Mouse (Mus musculus): ENCODE measurements around the gene Tbx21. TPM values are rescaled to one million over a fixed set of nuclear protein-coding genes. Genes with fewer than 3 reads are reported as not detected.

Gene Tbx21
- polyA plus RNA-seq, 1 experiment from 2014 or later = 0.25 TPM

- H3K36me3 ChIP-seq = no peaks in the 10 kb centered on the region
- WGBS = 22% methylated on average over 9 of the region's 9 CpGs
- H3K4me3 ChIP-seq = no peak overlapping the region
- no peak overlapping the region for H3K27ac ChIP-seq (replicated peaks)
- H3K9me3 ChIP-seq (replicated peaks) = no peaks in the 10 kb centered on the region
- peaks cover 6% of the 10 kb centered on the region for H3K4me1 ChIP-seq
- H3K27me3 ChIP-seq (ENCODE audit: low read depth, poor library complexity, severe bottlenecking) = peaks cover 40% of the 10 kb centered on the region
- peak; percentile 57 for DNase-seq (ENCODE audit: low spot score)
Observed at GRCm38 (mm10) chr11:97101722-97102121, 13.4 kb downstream of the Tbx21 start.

GRCm38 (mm10) chr11:97098791-97099190 is 16.3 kb downstream of the Tbx21 start:
- peaks cover 48% of the 10 kb centered on the region for H3K27me3 ChIP-seq (ENCODE audit: low read depth, poor library complexity, severe bottlenecking)
- no peak overlapping the region for H3K27ac ChIP-seq (replicated peaks)
- DNase-seq (ENCODE audit: low spot score) = no peak
- H3K36me3 ChIP-seq = no peaks in the 10 kb centered on the region
- H3K4me3 ChIP-seq = peak overlapping the region; percentile 21; the same call in 1 of the 2 replicates
- 31% methylated on average over 18 of the region's 18 CpGs for WGBS
- H3K9me3 ChIP-seq (replicated peaks) = no peaks in the 10 kb centered on the region
- peaks cover 6% of the 10 kb centered on the region for H3K4me1 ChIP-seq

GRCm38 (mm10) chr11:97094600-97094999 is 20.5 kb downstream of the Tbx21 start:
- Histone ChIP-seq H3K27ac (replicated peaks) (no peak overlapping the region), H3K36me3 (no peaks in the 10 kb centered on the region), H3K27me3 (ENCODE audit: low read depth, poor library complexity, severe bottlenecking) (peaks cover 32% of the 10 kb centered on the region), H3K4me1 (peaks cover 6% of the 10 kb centered on the region), H3K9me3 (replicated peaks) (no peaks in the 10 kb centered on the region), H3K4me3 (no peak overlapping the region)
- no peak for DNase-seq (ENCODE audit: low spot score)
- WGBS = 66% methylated on average over 2 of the region's 2 CpGs

DNA sequence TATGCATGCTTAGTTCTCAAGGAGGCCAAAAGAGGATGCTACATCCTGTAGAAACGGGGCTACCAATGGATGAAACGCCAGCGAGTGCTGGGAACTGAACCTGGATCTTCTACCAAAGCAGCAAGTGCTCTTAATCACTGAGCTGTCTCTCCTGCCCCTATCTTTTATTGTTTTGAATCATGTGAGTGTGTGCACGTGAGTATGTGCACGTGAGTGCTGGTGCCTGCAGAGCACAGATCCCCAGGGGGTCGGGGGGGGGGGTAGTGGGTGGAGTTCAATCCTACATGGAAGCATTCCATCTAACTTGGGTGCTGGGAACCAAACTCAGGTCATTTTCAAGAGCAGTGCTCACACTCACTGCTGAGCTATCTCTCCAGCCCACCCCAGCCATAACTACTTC is 28.8 kb downstream of the Tbx21 start:
- WGBS = 71% methylated on average over 6 of the region's 6 CpGs
- no peak overlapping the region for H3K4me3 ChIP-seq
- peaks cover 19% of the 10 kb centered on the region for H3K27me3 ChIP-seq (ENCODE audit: low read depth, poor library complexity, severe bottlenecking)
- H3K27ac ChIP-seq (replicated peaks) = no peak overlapping the region
- no peaks in the 10 kb centered on the region for H3K36me3 ChIP-seq
- no peak for DNase-seq (ENCODE audit: low spot score)
- H3K9me3 ChIP-seq (replicated peaks) = peaks cover 12% of the 10 kb centered on the region; the same call in 1 of the 2 replicates
- H3K4me1 ChIP-seq = peaks cover 9% of the 10 kb centered on the region; the same call in 1 of the 2 replicates

DNA sequence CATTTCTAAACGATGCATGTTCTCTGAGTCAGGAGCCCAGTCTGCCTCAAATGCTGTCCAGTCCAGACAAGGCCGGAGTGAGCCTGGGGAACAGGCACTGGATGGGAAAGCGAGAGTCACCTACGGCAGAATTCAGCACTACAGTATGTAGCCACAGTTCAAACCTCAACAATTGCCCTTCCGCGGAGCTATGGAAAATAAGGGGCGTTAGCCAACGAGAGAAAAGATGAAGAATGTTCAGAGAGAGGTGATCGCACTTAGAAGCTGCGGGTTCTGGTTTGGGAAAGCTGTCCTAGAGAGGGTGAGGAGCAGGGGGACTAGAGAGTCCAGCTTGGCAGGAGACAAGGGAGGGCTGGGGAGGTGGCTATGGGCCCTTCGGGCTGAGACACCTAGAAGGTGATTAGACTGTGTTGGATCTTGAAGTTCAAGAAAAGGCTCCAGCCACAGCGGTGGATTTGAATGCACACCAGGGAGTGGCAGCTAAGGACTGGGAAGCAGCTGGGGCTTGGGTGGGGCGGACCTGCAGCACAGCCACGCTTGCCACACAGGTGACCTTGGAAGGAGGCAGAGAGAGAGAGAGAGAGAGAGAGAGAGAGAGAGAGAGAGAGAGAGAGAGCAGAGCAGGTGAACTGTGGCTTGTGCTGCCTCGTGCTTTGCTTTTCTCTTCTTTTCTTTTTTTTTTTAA is 30.2 kb downstream of the Tbx21 start:
- Histone ChIP-seq H3K27ac (replicated peaks) (no peak overlapping the region), H3K4me3 (no peak overlapping the region), H3K27me3 (ENCODE audit: low read depth, poor library complexity, severe bottlenecking) (peaks cover 19% of the 10 kb centered on the region), H3K9me3 (replicated peaks) (peaks cover 12% of the 10 kb centered on the region; the same call in 1 of the 2 replicates), H3K4me1 (peaks cover 13% of the 10 kb centered on the region), H3K36me3 (no peaks in the 10 kb centered on the region)
- no peak for DNase-seq (ENCODE audit: low spot score)
- 86% methylated on average over 15 of the region's 15 CpGs for WGBS

DNA sequence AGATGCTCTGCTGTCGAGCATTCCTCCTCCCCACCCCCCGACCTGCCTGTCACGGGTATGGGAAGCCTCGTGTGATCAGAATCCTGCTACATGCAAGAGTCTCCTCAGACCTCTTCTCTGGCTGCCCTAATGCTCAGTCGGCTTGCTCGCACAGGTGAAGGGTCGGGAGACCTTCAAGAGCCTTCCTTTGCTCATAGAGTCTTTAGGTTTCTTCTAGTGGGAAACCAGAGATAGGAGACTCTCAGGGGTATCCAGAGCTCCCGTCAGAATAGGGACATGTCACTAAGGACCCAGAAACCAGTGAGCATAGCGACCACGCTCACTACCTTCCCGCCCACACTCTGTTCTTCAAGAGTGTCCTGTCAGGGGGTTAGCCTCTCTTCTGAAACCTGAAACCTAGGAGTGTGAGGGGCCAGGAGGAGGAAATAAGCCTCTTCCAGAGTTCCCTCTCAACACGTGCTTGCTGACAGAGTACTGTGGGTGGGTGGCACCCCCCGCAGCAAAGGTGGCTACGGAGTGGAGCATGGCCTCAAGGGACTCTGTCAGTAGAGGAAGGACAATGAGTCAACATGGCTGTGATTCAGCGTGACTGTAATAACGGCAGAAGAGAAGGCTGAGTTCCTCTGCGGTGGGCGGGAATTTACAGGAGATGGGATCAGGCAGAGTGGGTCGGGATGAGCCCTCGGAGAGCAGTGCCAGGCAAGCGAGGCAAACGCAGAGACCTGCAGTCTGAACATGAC is 31.6 kb downstream of the Tbx21 start:
- Histone ChIP-seq H3K9me3 (replicated peaks) (peaks cover 12% of the 10 kb centered on the region; the same call in 1 of the 2 replicates), H3K27ac (replicated peaks) (no peak overlapping the region), H3K4me1 (peaks cover 15% of the 10 kb centered on the region), H3K36me3 (no peaks in the 10 kb centered on the region), H3K27me3 (ENCODE audit: low read depth, poor library complexity, severe bottlenecking) (peaks cover 19% of the 10 kb centered on the region), H3K4me3 (no peak overlapping the region)
- no peak for DNase-seq (ENCODE audit: low spot score)
- WGBS = 51% methylated on average over 22 of the region's 22 CpGs

DNA sequence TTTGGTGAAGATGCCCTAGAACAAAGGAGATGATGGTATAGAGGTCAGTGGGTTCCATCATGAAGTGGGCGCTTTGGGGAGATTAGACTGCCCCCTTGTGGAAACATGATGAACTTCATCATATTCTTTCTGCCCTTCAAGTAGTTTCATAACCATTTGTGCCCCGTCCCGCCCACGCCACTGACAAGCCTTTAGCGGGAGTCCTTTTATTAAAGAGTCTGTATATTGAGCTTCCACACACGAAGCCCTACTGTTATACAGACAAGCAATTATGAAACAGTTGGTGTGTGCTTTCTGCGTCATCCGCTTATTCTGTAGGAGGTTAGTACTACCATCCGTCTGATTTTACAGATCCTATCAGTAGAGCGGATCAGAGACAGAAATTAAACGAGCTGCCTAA is 32.2 kb downstream of the Tbx21 start:
- WGBS = 55% methylated on average over 11 of the region's 11 CpGs
- peaks cover 19% of the 10 kb centered on the region for H3K27me3 ChIP-seq (ENCODE audit: low read depth, poor library complexity, severe bottlenecking)
- DNase-seq (ENCODE audit: low spot score) = no peak

DNA sequence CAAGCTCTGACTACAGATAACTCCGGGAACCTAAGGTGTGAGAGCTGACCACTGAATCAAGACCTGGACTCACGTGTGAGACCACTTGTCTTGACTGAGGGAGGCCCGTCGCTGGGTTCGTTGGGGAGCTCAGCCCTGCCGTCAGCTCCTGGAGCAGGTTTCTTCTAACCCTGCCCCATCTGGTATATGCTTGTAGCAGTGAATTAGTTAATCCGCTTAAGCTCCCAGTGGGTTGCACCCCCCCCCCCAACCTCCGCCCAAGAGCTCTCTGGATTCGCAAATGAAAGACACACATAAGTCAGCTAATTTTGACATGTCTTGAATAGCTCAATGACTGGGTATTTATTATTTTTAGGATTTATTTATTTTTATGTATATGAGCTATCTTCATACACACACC is 34.8 kb downstream of the Tbx21 start:
- Histone ChIP-seq H3K4me3 (no peak overlapping the region), H3K9me3 (replicated peaks) (peaks cover 4% of the 10 kb centered on the region; the same call in 1 of the 2 replicates), H3K27ac (replicated peaks) (no peak overlapping the region), H3K27me3 (ENCODE audit: low read depth, poor library complexity, severe bottlenecking) (peaks cover 19% of the 10 kb centered on the region), H3K36me3 (no peaks in the 10 kb centered on the region), H3K4me1 (peaks cover 15% of the 10 kb centered on the region)
- WGBS = 10% methylated on average over 9 of the region's 9 CpGs
- DNase-seq (ENCODE audit: low spot score) = no peak

More for the DNA sequence above, 32.2 kb downstream of the Tbx21 start:
- Histone ChIP-seq H3K27ac (replicated peaks) (no peak overlapping the region), H3K36me3 (no peaks in the 10 kb centered on the region), H3K4me3 (no peak overlapping the region), H3K4me1 (peaks cover 15% of the 10 kb centered on the region), H3K9me3 (replicated peaks) (peaks cover 12% of the 10 kb centered on the region; the same call in 1 of the 2 replicates)

DNA sequence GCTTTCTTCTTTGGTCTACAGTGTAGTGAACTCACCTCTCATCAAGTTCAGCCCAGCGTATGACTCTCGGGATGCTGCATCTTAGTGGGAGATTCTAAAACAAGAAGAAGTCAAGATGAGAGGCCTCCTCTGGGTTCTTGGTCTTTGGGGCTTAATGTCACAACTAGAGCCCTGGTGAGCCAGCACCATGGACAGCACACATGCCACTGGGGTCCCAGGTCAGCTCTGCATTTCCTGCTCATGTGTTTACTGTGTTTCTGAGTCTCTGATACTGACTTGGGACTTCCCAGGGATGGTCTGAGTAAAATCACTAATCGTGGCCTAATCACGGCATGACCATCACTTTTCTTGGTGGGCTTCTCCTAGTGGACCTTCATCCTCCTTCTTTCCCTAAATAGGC is 36.4 kb downstream of the Tbx21 start:
- Histone ChIP-seq H3K4me3 (no peak overlapping the region), H3K27ac (replicated peaks) (no peak overlapping the region), H3K9me3 (replicated peaks) (peaks cover 4% of the 10 kb centered on the region; the same call in 1 of the 2 replicates), H3K27me3 (ENCODE audit: low read depth, poor library complexity, severe bottlenecking) (peaks cover 7% of the 10 kb centered on the region), H3K4me1 (peaks cover 13% of the 10 kb centered on the region), H3K36me3 (no peaks in the 10 kb centered on the region)
- DNase-seq (ENCODE audit: low spot score) = no peak
- WGBS = 55% methylated on average over 4 of the region's 4 CpGs

GRCm38 (mm10) chr11:97074235-97074634 is 40.9 kb downstream of the Tbx21 start:
- Histone ChIP-seq H3K4me1 (no peaks in the 10 kb centered on the region), H3K36me3 (no peaks in the 10 kb centered on the region), H3K27me3 (ENCODE audit: low read depth, poor library complexity, severe bottlenecking) (no peaks in the 10 kb centered on the region), H3K9me3 (replicated peaks) (no peaks in the 10 kb centered on the region), H3K27ac (replicated peaks) (no peak overlapping the region), H3K4me3 (no peak overlapping the region)
- no peak for DNase-seq (ENCODE audit: low spot score)
- WGBS = 83% methylated on average over 8 of the region's 8 CpGs

DNA sequence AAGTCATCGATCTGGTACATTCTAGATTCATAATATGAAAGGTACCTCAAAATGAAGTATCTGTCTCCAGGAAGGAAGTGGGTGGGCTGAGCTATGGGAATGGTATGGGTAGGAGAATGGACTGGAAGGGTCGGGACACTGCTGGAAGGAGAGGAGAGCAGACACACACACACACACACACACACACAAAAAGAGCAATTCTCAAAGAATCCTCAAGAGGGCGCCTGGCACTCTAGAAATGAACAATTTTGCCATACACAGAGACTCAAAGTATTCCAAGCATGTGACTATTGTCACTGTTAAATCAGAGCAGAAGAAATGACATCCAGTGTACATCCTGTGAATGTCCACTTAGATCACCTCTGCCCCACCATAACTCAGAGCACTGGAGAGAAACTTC is 42.6 kb downstream of the Tbx21 start:
- Histone ChIP-seq H3K27me3 (ENCODE audit: low read depth, poor library complexity, severe bottlenecking) (no peaks in the 10 kb centered on the region; the same call in 1 of the 2 replicates), H3K9me3 (replicated peaks) (no peaks in the 10 kb centered on the region), H3K36me3 (peaks cover 13% of the 10 kb centered on the region), H3K4me1 (no peaks in the 10 kb centered on the region), H3K27ac (replicated peaks) (no peak overlapping the region), H3K4me3 (no peak overlapping the region)
- WGBS = 34% methylated on average over 3 of the region's 3 CpGs
- DNase-seq (ENCODE audit: low spot score) = peak; percentile 58

DNA sequence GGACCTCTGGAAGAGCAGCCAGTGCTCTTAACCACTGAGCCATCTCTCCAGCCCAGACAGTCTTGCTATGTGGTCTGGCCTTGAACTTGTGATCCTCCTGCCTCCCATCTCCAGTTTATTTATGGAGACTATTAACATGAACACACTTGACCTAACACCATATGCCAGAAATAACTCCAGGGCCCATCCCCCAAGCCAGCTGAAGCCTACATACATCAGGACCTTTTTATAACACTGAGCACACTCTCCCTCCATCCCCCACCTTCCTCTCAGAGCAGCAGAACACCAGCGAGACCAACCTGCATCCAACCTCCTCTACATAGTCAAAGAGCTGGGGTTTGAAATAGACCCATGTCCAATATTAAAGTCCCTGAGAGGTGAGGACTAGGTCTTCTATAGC is 44.0 kb downstream of the Tbx21 start:
- DNase-seq (ENCODE audit: low spot score) = no peak
- no peak overlapping the region for H3K27ac ChIP-seq (replicated peaks)
- no peak overlapping the region for H3K4me3 ChIP-seq
- 77% methylated on average over 1 of the region's 1 CpGs for WGBS
- peaks cover 26% of the 10 kb centered on the region for H3K36me3 ChIP-seq
- H3K4me1 ChIP-seq = no peaks in the 10 kb centered on the region
- no peaks in the 10 kb centered on the region for H3K9me3 ChIP-seq (replicated peaks)
- H3K27me3 ChIP-seq (ENCODE audit: low read depth, poor library complexity, severe bottlenecking) = no peaks in the 10 kb centered on the region; the same call in 1 of the 2 replicates

GRCm38 (mm10) chr11:97069770-97070169 is 45.4 kb downstream of the Tbx21 start:
- no peak overlapping the region for H3K4me3 ChIP-seq

More at GRCm38 (mm10) chr11:97069770-97070169, 45.4 kb downstream of the Tbx21 start:
- H3K27me3 ChIP-seq (ENCODE audit: low read depth, poor library complexity, severe bottlenecking) = no peaks in the 10 kb centered on the region; the same call in 1 of the 2 replicates
- 96% methylated on average over 2 of the region's 2 CpGs for WGBS
- H3K27ac ChIP-seq (replicated peaks) = no peak overlapping the region
- DNase-seq (ENCODE audit: low spot score) = no peak
- H3K9me3 ChIP-seq (replicated peaks) = no peaks in the 10 kb centered on the region
- H3K4me1 ChIP-seq = no peaks in the 10 kb centered on the region
- peaks cover 37% of the 10 kb centered on the region for H3K36me3 ChIP-seq

Data from midbrain, embryonic 10.5 days (tissue).